Mouse (Mus musculus): ENCODE data around the gene Cd38. TPM values are rescaled to one million over a fixed set of nuclear protein-coding genes. Genes with fewer than 3 reads are reported as not detected.

The Cd38 gene
- polyA plus RNA-seq, 2 experiments: 5.3 to 7.4 TPM

DNA sequence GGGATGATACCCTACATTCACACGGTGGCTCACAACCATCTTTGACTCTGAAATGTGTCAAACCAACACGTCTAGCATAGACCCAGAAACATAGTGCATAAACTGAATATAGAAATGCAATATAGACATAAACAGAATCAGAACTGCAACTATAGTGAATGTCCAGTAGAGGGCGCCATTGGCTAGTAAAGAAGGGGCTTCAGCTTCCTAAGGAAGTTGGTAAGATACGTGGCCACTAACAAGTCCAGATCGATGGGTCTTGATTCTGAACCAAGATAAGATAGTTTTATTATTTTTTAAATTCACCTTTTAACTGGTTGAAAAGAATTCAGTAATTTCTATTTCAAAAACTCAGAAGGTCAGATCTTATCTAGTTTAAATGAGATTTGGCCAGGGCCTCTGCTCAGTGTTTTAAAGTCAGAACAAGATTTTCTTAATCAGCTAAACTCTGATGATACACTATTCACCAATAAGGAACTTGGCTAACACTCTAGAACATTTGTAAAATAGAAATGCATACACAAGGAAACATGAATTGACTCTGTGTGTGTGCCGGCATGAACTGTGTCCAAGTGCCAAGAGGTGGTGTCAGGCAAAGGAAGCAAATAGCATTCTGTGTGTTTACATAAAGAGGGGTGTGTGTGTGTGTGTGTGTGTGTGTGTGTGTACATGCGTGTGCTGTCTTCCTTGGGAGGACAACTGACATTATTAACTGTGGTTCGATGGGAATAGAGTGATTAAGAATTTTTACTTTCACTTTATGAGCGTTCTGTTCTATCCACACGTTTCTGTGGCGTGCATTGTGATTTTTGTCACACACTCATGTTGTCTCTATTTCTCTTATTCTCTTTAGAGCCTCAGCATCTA, 27.0 kb upstream of the Cd38 start:
- no peak overlapping the region for H3K27ac ChIP-seq (replicated peaks; ENCODE audit: low read depth, low read length)
- no peak for TF ChIP-seq POLR2A (IDR thresholded peaks at IDR 0.05; ENCODE audit: borderline replicate concordance, extremely low read depth, insufficient read depth, insufficient read length)
- WGBS: 47% methylated on average over 11 of the region's 11 CpGs
- ATAC-seq (ENCODE audit: low FRiP score, low read depth): no peak
- no peaks in the 10 kb centered on the region for H3K27me3 ChIP-seq (ENCODE audit: control insufficient read depth, insufficient read depth, low read length)
- no peak overlapping the region for H3K4me2 ChIP-seq (replicated peaks; ENCODE audit: low read depth, low read length, severe bottlenecking)
- H3K4me1 ChIP-seq (ENCODE audit: control insufficient read depth, insufficient read depth, low read length): no peaks in the 10 kb centered on the region
- DNase-seq (ENCODE audit: low spot score): peak; percentile 86
- H3K9ac ChIP-seq (ENCODE audit: low read depth, low read length, severe bottlenecking): no peak overlapping the region
- H3K9me3 ChIP-seq (ENCODE audit: control insufficient read depth, low read length): peaks cover 5% of the 10 kb centered on the region; the same call in 1 of the 2 replicates
- H3K36me3 ChIP-seq (ENCODE audit: control insufficient read depth, insufficient read depth, low read length): no peaks in the 10 kb centered on the region
- no peak overlapping the region for H3K4me3 ChIP-seq (replicated peaks; ENCODE audit: low read length)

DNA sequence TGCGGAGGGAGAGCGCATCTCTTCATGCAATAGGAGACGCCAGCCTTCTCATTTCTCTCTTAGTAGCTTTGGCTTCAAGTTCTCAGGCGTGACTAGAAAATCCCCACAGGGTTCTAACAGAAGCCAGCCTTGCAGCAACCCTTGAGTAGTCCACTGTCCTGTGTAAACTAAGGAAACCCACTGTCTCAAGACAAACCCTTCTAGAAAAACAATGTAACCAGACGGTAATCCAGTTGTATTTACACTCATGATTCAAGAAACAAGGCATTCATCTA, 26.4 kb upstream of the Cd38 start:
- DNase-seq (ENCODE audit: low spot score) (no peak), ATAC-seq (ENCODE audit: low FRiP score, low read depth) (no peak)
- no peak overlapping the region for H3K4me2 ChIP-seq (replicated peaks; ENCODE audit: low read depth, low read length, severe bottlenecking)
- no peak overlapping the region for H3K27ac ChIP-seq (replicated peaks; ENCODE audit: low read depth, low read length)
- 83% methylated on average over 5 of the region's 5 CpGs for WGBS
- no peaks in the 10 kb centered on the region for H3K4me1 ChIP-seq (ENCODE audit: control insufficient read depth, insufficient read depth, low read length)
- no peaks in the 10 kb centered on the region for H3K27me3 ChIP-seq (ENCODE audit: control insufficient read depth, insufficient read depth, low read length)
- H3K9me3 ChIP-seq (ENCODE audit: control insufficient read depth, low read length): peaks cover 5% of the 10 kb centered on the region; the same call in 1 of the 2 replicates
- no peak for TF ChIP-seq POLR2A (IDR thresholded peaks at IDR 0.05; ENCODE audit: borderline replicate concordance, extremely low read depth, insufficient read depth, insufficient read length)
- no peaks in the 10 kb centered on the region for H3K36me3 ChIP-seq (ENCODE audit: control insufficient read depth, insufficient read depth, low read length)
- H3K4me3 ChIP-seq (replicated peaks; ENCODE audit: low read length): no peak overlapping the region
- no peak overlapping the region for H3K9ac ChIP-seq (ENCODE audit: low read depth, low read length, severe bottlenecking)

DNA sequence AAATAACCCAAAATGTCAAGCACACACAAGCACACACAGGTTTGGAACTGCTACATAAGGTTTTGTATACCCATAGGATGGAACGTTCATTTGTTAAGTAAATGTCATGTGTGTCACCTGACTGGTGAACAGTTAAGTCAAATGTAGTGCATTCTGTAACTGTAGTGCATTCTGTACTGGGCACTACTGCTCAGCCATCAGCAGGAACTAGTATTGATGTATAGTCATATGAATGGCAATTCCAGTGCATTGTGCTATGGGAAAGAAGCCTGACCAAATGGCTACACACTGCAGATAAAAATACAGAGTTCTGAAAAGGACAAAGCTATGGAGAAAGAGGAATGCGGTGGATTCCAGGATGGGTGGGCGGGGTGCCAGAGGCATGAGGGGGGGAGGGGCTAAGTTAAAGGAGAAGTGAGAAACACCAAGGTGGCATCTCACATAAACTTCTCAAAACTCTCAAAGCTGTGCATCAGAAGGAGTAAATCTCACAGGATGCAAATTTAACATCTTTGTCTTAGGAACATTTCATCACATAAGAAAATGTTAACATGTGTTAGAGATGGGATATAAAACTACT, 25.7 kb upstream of the Cd38 start:
- peaks cover 5% of the 10 kb centered on the region; the same call in 1 of the 2 replicates for H3K9me3 ChIP-seq (ENCODE audit: control insufficient read depth, low read length)
- H3K36me3 ChIP-seq (ENCODE audit: control insufficient read depth, insufficient read depth, low read length): no peaks in the 10 kb centered on the region
- no peak overlapping the region for H3K4me2 ChIP-seq (replicated peaks; ENCODE audit: low read depth, low read length, severe bottlenecking)
- H3K27ac ChIP-seq (replicated peaks; ENCODE audit: low read depth, low read length): no peak overlapping the region
- WGBS: 67% methylated on average over 3 of the region's 3 CpGs
- H3K27me3 ChIP-seq (ENCODE audit: control insufficient read depth, insufficient read depth, low read length): no peaks in the 10 kb centered on the region
- no peak for DNase-seq (ENCODE audit: low spot score)
- H3K4me1 ChIP-seq (ENCODE audit: control insufficient read depth, insufficient read depth, low read length): no peaks in the 10 kb centered on the region
- no peak for TF ChIP-seq POLR2A (IDR thresholded peaks at IDR 0.05; ENCODE audit: borderline replicate concordance, extremely low read depth, insufficient read depth, insufficient read length)
- H3K9ac ChIP-seq (ENCODE audit: low read depth, low read length, severe bottlenecking): no peak overlapping the region
- no peak for ATAC-seq (ENCODE audit: low FRiP score, low read depth)
- no peak overlapping the region for H3K4me3 ChIP-seq (replicated peaks; ENCODE audit: low read length)

- 84% methylated on average over 5 of the region's 5 CpGs for WGBS
- H3K27ac ChIP-seq (replicated peaks; ENCODE audit: low read depth, low read length): no peak overlapping the region
- H3K9me3 ChIP-seq (ENCODE audit: control insufficient read depth, low read length): peaks cover 5% of the 10 kb centered on the region; the same call in 1 of the 2 replicates
These were observed 23.3 kb upstream of the Cd38 start for GRCm38 (mm10) chr5:43845083-43845482.

DNA sequence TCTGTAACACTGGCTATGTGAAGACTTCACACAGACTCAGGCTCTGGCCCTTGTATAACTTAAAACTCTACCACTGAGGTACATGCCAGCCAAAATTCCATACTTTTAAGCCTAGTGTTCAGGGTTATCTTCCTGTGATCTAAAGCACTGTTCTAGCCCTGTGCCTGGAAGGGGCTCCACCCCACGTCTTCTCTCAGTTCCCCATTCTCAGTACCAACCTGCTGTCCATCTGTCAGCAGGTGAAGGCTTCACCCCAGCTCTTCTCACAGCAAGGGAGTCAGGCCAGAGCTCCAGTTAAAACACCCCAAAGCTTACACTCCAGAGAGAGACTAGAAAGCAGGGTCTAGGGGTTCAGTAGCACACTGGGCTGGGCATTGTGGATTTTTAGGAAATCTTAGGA, 22.7 kb upstream of the Cd38 start:
- H3K36me3 ChIP-seq (ENCODE audit: control insufficient read depth, insufficient read depth, low read length): no peaks in the 10 kb centered on the region
- H3K9ac ChIP-seq (ENCODE audit: low read depth, low read length, severe bottlenecking): no peak overlapping the region
- TF ChIP-seq POLR2A (IDR thresholded peaks at IDR 0.05; ENCODE audit: borderline replicate concordance, extremely low read depth, insufficient read depth, insufficient read length): no peak
- no peak for DNase-seq (ENCODE audit: low spot score)
- 48% methylated on average over 1 of the region's 1 CpGs for WGBS
- no peak overlapping the region for H3K4me2 ChIP-seq (replicated peaks; ENCODE audit: low read depth, low read length, severe bottlenecking)
- peaks cover 5% of the 10 kb centered on the region; the same call in 1 of the 2 replicates for H3K9me3 ChIP-seq (ENCODE audit: control insufficient read depth, low read length)
- no peaks in the 10 kb centered on the region for H3K27me3 ChIP-seq (ENCODE audit: control insufficient read depth, insufficient read depth, low read length)
- no peak overlapping the region for H3K4me3 ChIP-seq (replicated peaks; ENCODE audit: low read length)
- H3K27ac ChIP-seq (replicated peaks; ENCODE audit: low read depth, low read length): no peak overlapping the region
- no peaks in the 10 kb centered on the region for H3K4me1 ChIP-seq (ENCODE audit: control insufficient read depth, insufficient read depth, low read length)
- no peak for ATAC-seq (ENCODE audit: low FRiP score, low read depth)

More at GRCm38 (mm10) chr5:43845083-43845482, 23.3 kb upstream of the Cd38 start:
- no peak for DNase-seq (ENCODE audit: low spot score)
- Histone ChIP-seq H3K4me3 (replicated peaks; ENCODE audit: low read length) (no peak overlapping the region), H3K4me2 (replicated peaks; ENCODE audit: low read depth, low read length, severe bottlenecking) (no peak overlapping the region), H3K9ac (ENCODE audit: low read depth, low read length, severe bottlenecking) (no peak overlapping the region), H3K4me1 (ENCODE audit: control insufficient read depth, insufficient read depth, low read length) (no peaks in the 10 kb centered on the region), H3K27me3 (ENCODE audit: control insufficient read depth, insufficient read depth, low read length) (no peaks in the 10 kb centered on the region), H3K36me3 (ENCODE audit: control insufficient read depth, insufficient read depth, low read length) (no peaks in the 10 kb centered on the region)
- TF ChIP-seq POLR2A (IDR thresholded peaks at IDR 0.05; ENCODE audit: borderline replicate concordance, extremely low read depth, insufficient read depth, insufficient read length): no peak
- no peak for ATAC-seq (ENCODE audit: low FRiP score, low read depth)
